Mouse (Mus musculus) E14TG2a.4 (cell line): ENCODE measurements around the gene Tapt1.

ENCODE experiments used
- CTCF ChIP-seq: conservative IDR thresholded peaks from 2 replicates; pipeline ENCODE4 v1.5.1; 2014; ENCODE audit warnings: low read length
- POU5F1 ChIP-seq: IDR thresholded peaks from 2 replicates; pipeline ENCODE4 v1.6.1; 2014; ENCODE audit warnings: low read length, borderline replicate concordance

- TF ChIP-seq CTCF = no peak
- TF ChIP-seq POU5F1 = no peak
These were observed 7.9 kb downstream of the Tapt1 start for GRCm38 (mm10) chr5:44218483-44218882.
